Mouse (Mus musculus) liver, embryonic 12.5 days (tissue): ENCODE measurements around the gene Gm9745. TPM values are rescaled to one million over a fixed set of nuclear protein-coding genes. Genes with fewer than 3 reads are reported as not detected.
"Not testable (repeated sequence)": the region's sequence is repeated elsewhere in the genome, so short reads cannot be mapped to it uniquely, and the experiment has no call there.

Source experiments
- ATAC-seq: fragments of 200-750 bp; cut with Nextera tagmentation; 2 replicates; pipeline ENCODE4 v1.8.0; 2017; ENCODE audit warnings: moderate number of reproducible peaks, mild to moderate bottlenecking, moderate library complexity
- H3K27ac ChIP-seq: fragments of 300-500 bp; sonication (generic); 2 replicates; pipeline ENCODE4 v1.5.1; 2016; ENCODE audit warnings: mild to moderate bottlenecking
- H3K27me3 ChIP-seq: fragments of 300-500 bp; sonication (generic); replicated peaks from 2 replicates; pipeline ENCODE4 v1.6.1; 2016; ENCODE audit warnings: mild to moderate bottlenecking, moderate library complexity
- H3K36me3 ChIP-seq: fragments of 300-500 bp; sonication (generic); 2 replicates; pipeline ENCODE4 v1.6.1; 2016; ENCODE audit warnings: mild to moderate bottlenecking, moderate library complexity
- H3K4me1 ChIP-seq: fragments of 300-500 bp; sonication (generic); 2 replicates; pipeline ENCODE4 v1.6.1; 2016
- H3K4me2 ChIP-seq: fragments of 300-500 bp; sonication (generic); 2 replicates; pipeline ENCODE4 v1.6.1; 2016; ENCODE audit warnings: mild to moderate bottlenecking, moderate library complexity
- H3K4me3 ChIP-seq: fragments of 300-500 bp; sonication (generic); 2 replicates; pipeline ENCODE4 v1.5.1; 2016; ENCODE audit warnings: mild to moderate bottlenecking, moderate library complexity
- H3K9ac ChIP-seq: fragments of 300-500 bp; sonication (generic); 2 replicates; pipeline ENCODE4 v1.6.1; 2016; ENCODE audit warnings: mild to moderate bottlenecking, moderate library complexity
- H3K9me3 ChIP-seq: fragments of 300-500 bp; sonication (generic); replicated peaks from 2 replicates; pipeline ENCODE4 v1.6.1; 2016; ENCODE audit warnings: mild to moderate bottlenecking, moderate library complexity
- WGBS: fragments of 180-500 bp; shearing (Covaris S2); methylation state at CpG from one replicate; pipeline ENCODE4 v1.1.7; 2016; ENCODE audit not compliant: insufficient replicate concordance; 5-methylcytosine and 5-hydroxymethylcytosine counted together
- polyA plus RNA-seq: library from polyadenylated mRNA; unstranded; fragments of >200 nt; fragmentation: Nextera tagmentation; extraction: Ambion mirVana; gene quantifications from 2 replicates; pipeline ENCODE4 v1.2.1, GENCODE M21; 2016

Gene Gm9745
- polyA plus RNA-seq, 1 experiment from 2014 or later = not detected

DNA sequence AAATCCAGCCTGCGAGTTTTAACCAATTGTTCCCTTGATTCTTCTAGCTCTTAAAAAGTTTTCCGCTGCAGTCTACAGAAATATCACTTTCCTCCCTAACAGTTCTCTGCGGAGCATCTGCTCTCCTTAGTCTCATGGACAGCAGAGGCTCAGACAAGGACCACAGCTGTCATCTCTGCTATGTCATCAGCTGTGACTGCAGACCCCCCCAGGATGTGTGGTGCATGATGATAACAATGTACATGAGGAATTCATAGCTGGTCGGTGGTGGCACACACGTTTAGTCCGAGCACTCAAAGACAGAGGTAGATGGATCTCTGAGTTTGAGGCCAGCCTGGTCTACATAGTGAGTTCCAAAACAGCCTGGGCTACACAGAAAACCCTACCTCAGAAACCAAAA is 11.5 kb upstream of the Gm9745 start:
- H3K27ac ChIP-seq = peak overlapping the region; percentile 54; the same call in 1 of the 2 replicates
- H3K9ac ChIP-seq, H3K4me3 ChIP-seq, H3K27me3 ChIP-seq, H3K36me3 ChIP-seq, H3K9me3 ChIP-seq: not testable (repeated sequence)
- peak; percentile 89 for ATAC-seq
- WGBS = 24% methylated on average over 6 of the region's 6 CpGs
- H3K4me2 ChIP-seq = 0 out of 2 replicates have a peak overlapping the region, but pooled peaks have one; percentile 10
- H3K4me1 ChIP-seq = peaks cover 14% of the 10 kb centered on the region

DNA sequence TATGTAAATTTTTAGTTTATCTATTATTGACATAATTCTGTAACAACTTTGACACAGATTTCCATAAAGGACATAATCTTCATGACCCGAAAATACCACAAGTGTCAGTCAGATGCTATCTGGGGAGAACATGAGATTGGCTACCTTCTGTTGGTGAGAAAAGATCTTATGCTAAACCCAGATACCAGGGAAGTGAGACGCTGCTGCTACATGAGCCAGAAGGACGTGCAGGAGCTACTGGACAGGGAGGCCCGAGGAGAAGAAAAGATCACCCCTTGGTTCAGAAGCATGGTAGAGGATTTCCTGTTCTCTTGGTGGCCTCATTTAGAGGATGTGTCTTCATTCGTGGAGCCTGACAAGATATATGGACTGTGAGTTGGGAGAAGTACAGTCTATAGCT is 11.0 kb upstream of the Gm9745 start:
- not testable (repeated sequence) for H3K4me2 ChIP-seq, H3K27ac ChIP-seq, H3K27me3 ChIP-seq, H3K9me3 ChIP-seq, H3K4me3 ChIP-seq, H3K9ac ChIP-seq, H3K36me3 ChIP-seq
- ATAC-seq = peak; percentile 21; the same call in 1 of the 2 replicates
- peaks cover 14% of the 10 kb centered on the region for H3K4me1 ChIP-seq
- 0% methylated on average over 1 of the region's 5 CpGs for WGBS

DNA sequence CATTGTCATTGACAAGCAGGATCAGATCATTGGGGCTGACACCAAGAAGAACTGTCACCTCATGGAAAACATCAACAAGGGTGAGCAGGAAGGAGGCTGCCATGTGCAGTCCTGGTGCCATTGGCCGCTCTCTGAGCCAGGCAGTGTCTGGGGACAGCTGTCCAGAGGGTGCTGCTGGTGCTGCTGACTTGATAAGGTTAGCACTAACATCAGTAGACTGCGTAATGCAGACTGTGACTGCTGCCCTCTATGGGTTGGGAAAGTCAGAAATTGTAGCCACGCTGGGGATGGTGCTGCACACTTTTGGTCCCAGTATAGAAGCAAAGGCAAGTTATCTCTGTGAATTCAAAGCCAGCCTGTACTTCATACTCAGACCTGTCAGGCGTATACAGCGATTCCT is 8.8 kb upstream of the Gm9745 start:
- H3K9ac ChIP-seq, H3K27ac ChIP-seq, H3K4me2 ChIP-seq, H3K9me3 ChIP-seq, H3K27me3 ChIP-seq, H3K36me3 ChIP-seq, H3K4me3 ChIP-seq: not testable (repeated sequence)
- peak; percentile 62 for ATAC-seq
- H3K4me1 ChIP-seq = peaks cover 10% of the 10 kb centered on the region
- WGBS = no CpG with 5 or more reads among the region's 5 CpGs

DNA sequence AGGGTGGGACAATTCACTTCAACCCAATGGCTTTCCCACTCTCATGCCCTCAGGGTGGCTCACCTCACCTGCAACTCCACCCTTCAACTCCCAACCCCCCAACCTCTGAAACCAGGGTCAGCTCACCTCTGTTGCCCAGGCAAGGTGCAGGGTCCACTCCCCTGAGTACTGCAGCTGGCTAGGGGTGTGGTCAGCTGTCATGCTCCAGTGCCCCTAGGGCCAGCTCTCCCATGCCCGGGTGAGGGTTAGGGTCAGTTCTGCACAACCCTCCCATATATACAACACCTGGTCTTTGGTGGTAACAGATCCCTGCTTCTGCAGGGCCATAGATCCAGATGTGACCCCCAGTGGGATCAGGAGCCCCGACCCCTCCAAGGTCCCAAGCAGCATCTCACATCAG is 7.1 kb upstream of the Gm9745 start:
- WGBS = 77% methylated on average over 2 of the region's 2 CpGs
- H3K4me2 ChIP-seq, H3K9ac ChIP-seq, H3K9me3 ChIP-seq, H3K4me3 ChIP-seq, ATAC-seq, H3K27ac ChIP-seq, H3K27me3 ChIP-seq, H3K4me1 ChIP-seq, H3K36me3 ChIP-seq: not testable (repeated sequence)

DNA sequence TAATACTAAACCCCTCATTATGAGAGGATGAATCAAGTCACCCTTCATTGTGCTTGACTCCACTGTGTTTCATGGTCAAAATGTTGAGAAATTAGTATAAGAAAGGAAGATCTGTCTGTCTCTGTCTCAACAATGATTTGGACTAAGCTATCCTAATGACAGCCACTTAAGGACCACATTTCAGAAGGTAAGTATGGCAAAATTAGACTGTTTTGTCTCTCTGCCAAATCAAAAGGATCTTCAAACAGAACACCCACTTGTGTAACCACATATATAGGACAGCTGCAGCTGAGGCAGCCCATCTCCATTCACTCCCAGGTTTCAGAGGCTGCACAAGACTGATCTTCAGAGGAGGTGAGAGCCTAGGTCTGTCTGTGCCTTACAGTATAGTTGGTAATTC is 4.5 kb upstream of the Gm9745 start, which contains the start of gene Idi2:
Gene Idi2 (plus strand): TSS at position 301 of the 400 bp plus-strand sequence.
- H3K4me3 ChIP-seq, ATAC-seq, H3K4me2 ChIP-seq, H3K36me3 ChIP-seq, H3K9ac ChIP-seq, H3K4me1 ChIP-seq, H3K27me3 ChIP-seq, H3K27ac ChIP-seq, H3K9me3 ChIP-seq: not testable (repeated sequence)

DNA sequence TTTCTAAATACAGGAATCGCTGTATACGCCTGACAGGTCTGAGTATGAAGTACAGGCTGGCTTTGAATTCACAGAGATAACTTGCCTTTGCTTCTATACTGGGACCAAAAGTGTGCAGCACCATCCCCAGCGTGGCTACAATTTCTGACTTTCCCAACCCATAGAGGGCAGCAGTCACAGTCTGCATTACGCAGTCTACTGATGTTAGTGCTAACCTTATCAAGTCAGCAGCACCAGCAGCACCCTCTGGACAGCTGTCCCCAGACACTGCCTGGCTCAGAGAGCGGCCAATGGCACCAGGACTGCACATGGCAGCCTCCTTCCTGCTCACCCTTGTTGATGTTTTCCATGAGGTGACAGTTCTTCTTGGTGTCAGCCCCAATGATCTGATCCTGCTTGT is 4.2 kb downstream of the Gm9745 start:
- WGBS = no CpG with 5 or more reads among the region's 5 CpGs
- H3K4me3 ChIP-seq, H3K9me3 ChIP-seq, H3K36me3 ChIP-seq, H3K4me1 ChIP-seq, H3K9ac ChIP-seq, H3K4me2 ChIP-seq, H3K27ac ChIP-seq, H3K27me3 ChIP-seq: not testable (repeated sequence)
- peak; percentile 72 for ATAC-seq

DNA sequence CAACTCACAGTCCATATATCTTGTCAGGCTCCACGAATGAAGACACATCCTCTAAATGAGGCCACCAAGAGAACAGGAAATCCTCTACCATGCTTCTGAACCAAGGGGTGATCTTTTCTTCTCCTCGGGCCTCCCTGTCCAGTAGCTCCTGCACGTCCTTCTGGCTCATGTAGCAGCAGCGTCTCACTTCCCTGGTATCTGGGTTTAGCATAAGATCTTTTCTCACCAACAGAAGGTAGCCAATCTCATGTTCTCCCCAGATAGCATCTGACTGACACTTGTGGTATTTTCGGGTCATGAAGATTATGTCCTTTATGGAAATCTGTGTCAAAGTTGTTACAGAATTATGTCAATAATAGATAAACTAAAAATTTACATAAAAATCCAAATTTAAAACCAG is 6.3 kb downstream of the Gm9745 start:
- H3K4me1 ChIP-seq, H3K4me3 ChIP-seq, H3K27me3 ChIP-seq, H3K9ac ChIP-seq, H3K9me3 ChIP-seq, H3K36me3 ChIP-seq, H3K4me2 ChIP-seq, H3K27ac ChIP-seq: not testable (repeated sequence)
- ATAC-seq = peak; percentile 31; the same call in 1 of the 2 replicates
- 9% methylated on average over 1 of the region's 5 CpGs for WGBS

DNA sequence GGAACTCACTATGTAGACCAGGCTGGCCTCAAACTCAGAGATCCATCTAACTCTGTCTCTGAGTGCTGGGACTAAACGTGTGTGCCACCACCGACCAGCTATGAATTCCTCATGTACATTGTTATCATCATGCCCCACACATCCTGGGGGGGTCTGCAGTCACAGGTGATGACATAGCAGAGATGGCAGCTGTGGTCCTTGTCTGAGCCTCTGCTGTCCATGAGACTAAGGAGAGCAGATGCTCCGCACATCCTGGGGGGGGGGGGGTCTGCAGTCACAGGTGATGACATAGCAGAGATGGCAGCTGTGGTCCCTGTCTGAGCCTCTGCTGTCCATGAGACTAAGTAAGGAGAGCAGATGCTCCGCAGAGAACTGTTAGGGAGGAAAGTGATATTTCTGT is 6.9 kb downstream of the Gm9745 start:
- not testable (repeated sequence) for H3K9me3 ChIP-seq, H3K4me3 ChIP-seq, ATAC-seq, H3K4me2 ChIP-seq, H3K27ac ChIP-seq, H3K27me3 ChIP-seq, H3K36me3 ChIP-seq, H3K9ac ChIP-seq, H3K4me1 ChIP-seq
- WGBS = 54% methylated on average over 4 of the region's 4 CpGs

DNA sequence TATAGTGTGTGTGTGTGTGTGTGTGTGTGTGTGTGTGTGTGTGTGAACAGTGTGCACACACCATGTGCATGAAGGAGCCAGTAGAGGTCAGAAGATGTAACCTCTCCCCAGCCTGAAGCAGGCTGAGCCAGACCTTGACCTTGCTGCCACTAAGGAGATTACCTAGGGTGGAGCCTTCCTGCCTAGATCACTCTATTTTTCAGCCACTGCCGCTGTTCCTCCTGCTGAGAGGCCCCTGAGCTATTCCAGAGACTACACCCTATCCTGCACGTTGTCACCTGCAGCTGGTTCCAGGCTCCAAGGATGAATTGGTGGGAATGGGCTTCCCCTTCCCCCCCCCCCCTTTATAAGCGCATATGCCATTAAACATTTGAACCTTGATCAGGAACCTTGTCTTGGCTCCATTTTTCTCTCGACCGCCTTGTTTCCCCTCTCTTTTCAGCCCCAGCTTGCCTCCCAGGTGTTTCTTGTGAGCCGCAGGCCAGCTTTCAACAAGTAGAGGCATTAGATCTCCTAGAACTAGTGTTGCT is 10.4 kb downstream of the Gm9745 start:
- H3K4me1 ChIP-seq, H3K36me3 ChIP-seq, H3K4me2 ChIP-seq, H3K27me3 ChIP-seq, H3K27ac ChIP-seq, H3K4me3 ChIP-seq, ATAC-seq, H3K9ac ChIP-seq, H3K9me3 ChIP-seq: not testable (repeated sequence)
- WGBS = 56% methylated on average over 6 of the region's 6 CpGs

DNA sequence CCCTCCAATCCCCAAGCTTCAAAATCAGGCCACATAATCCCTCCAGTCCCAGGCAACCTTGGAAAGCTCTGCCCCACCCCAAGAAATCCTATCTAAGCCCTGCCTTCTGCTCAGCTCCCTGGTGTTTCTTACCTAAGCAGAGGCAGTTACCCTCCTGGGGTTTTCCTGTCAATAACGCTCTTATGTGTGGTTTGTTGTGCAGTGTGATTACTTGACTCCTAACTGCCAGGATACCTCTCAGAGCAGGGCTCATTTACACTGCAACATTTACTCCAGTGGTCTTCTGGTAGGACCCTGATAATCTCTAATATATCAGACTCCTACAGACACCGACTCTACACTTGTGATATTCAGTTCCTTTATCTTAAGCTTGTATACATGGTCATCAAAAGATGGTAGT is 14.5 kb downstream of the Gm9745 start:
- Histone ChIP-seq H3K9me3 (no peaks in the 10 kb centered on the region), H3K27me3 (no peaks in the 10 kb centered on the region), H3K9ac (no peak overlapping the region), H3K4me3 (no peak overlapping the region), H3K4me1 (no peaks in the 10 kb centered on the region), H3K4me2 (no peak overlapping the region), H3K36me3 (no peaks in the 10 kb centered on the region), H3K27ac (no peak overlapping the region)
- ATAC-seq = peak; percentile 49; the same call in 1 of the 2 replicates
- 18% methylated on average over 2 of the region's 2 CpGs for WGBS

DNA sequence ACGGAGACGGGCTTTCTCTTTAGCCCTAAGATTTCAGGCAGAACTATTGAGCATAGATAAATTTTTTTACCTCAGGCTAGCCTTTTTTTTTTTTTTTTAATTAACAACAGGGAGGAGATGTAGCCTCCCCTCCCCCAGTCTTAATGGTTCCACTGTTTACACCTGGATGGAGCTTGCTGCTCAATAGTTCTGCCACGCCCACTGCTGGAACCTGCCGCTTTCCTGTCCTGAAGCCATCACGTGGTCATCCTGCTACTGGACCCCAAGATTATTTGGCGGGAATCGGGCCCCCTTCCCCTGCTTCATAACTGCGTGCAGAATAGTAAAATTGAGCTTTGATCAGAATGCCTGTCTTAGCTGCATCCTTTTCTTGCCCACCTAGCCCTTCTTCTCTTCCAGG is 34.1 kb downstream of the Gm9745 start:
- not testable (repeated sequence) for ATAC-seq, H3K4me2 ChIP-seq, H3K4me1 ChIP-seq, H3K27ac ChIP-seq, H3K9ac ChIP-seq, H3K4me3 ChIP-seq, H3K9me3 ChIP-seq, H3K27me3 ChIP-seq, H3K36me3 ChIP-seq
- WGBS = 85% methylated on average over 8 of the region's 8 CpGs

DNA sequence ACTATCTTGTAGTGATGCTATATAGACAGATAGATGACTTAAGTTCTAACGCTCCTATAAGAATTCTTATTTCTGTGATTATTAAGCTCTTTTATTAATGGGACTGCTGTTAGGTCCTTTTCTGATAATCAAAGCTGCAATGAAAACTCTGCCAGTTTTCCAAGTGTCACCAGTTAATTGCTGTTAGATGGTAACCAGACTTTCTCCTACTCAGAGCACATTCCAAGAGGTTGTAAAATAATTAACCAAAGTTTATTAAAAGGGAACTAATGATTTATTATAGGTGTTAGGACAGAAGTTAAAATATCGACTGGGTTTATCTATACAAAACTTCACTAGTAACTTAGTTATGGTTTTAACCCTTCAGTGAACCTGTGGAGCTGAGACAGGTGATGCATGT is 42.0 kb downstream of the Gm9745 start:
- H3K4me2 ChIP-seq, H3K4me3 ChIP-seq, H3K9ac ChIP-seq, H3K27ac ChIP-seq, H3K36me3 ChIP-seq, H3K27me3 ChIP-seq, ATAC-seq, H3K9me3 ChIP-seq, H3K4me1 ChIP-seq: not testable (repeated sequence)
- 73% methylated on average over 2 of the region's 2 CpGs for WGBS
